Mouse (Mus musculus): ENCODE results near the gene G6pc. TPM values are rescaled to one million over a fixed set of nuclear protein-coding genes. Genes with fewer than 3 reads are reported as not detected.

G6pc gene
- polyA plus RNA-seq, 1 experiment from 2014 or later, result not detected

Small RNAs within 50 kb of the gene (microRNA-seq; reads per million reads assigned to microRNA genes)
- not detected for gene Gm25593
- not detected for gene Mir6929

Other genes starting within 250 kb of the G6pc start
- 11.5 and 13.0 TPM in 2 replicates for gene Retreg3, start 247.7 kb upstream of the G6pc start, polyA plus RNA-seq (2015; fragmentation: Nextera tagmentation; extraction: Ambion mirVana)
- gene Tubg1, start 247.6 kb upstream of the G6pc start, polyA plus RNA-seq (2015; fragmentation: Nextera tagmentation; extraction: Ambion mirVana), result 49.7 and 54.4 TPM in 2 replicates
- 0.29 and 0.37 TPM in 2 replicates for gene Tubg2, start 211.7 kb upstream of the G6pc start, polyA plus RNA-seq (2015; fragmentation: Nextera tagmentation; extraction: Ambion mirVana)
- gene Cntnap1, start 197.0 kb upstream of the G6pc start, polyA plus RNA-seq (2015; fragmentation: Nextera tagmentation; extraction: Ambion mirVana), result 0.09 and 0.12 TPM in 2 replicates
- 1.0 and 1.1 TPM in 2 replicates for gene Plekhh3, start 196.2 kb upstream of the G6pc start, polyA plus RNA-seq (2015; fragmentation: Nextera tagmentation; extraction: Ambion mirVana)
- not detected in 2 replicates for gene Ccr10, start 192.1 kb upstream of the G6pc start, polyA plus RNA-seq (2015; fragmentation: Nextera tagmentation; extraction: Ambion mirVana)
- 6.6 and 7.4 TPM in 2 replicates for gene Ezh1, start 141.1 kb upstream of the G6pc start, polyA plus RNA-seq (2015; fragmentation: Nextera tagmentation; extraction: Ambion mirVana)
- 23.4 and 25.4 TPM in 2 replicates for gene Ramp2, start 121.5 kb upstream of the G6pc start, polyA plus RNA-seq (2015; fragmentation: Nextera tagmentation; extraction: Ambion mirVana)
- gene Vps25, start 113.9 kb upstream of the G6pc start, polyA plus RNA-seq (2015; fragmentation: Nextera tagmentation; extraction: Ambion mirVana), result 98.5 and 99.4 TPM in 2 replicates
- gene Wnk4, start 107.0 kb upstream of the G6pc start, polyA plus RNA-seq (2015; fragmentation: Nextera tagmentation; extraction: Ambion mirVana), result 5.5 and 7.9 TPM in 2 replicates
- 0.63 and 0.85 TPM in 2 replicates for gene Cntd1, start 88.5 kb upstream of the G6pc start, polyA plus RNA-seq (2015; fragmentation: Nextera tagmentation; extraction: Ambion mirVana)
- gene Coa3, start 88.4 kb upstream of the G6pc start, polyA plus RNA-seq (2015; fragmentation: Nextera tagmentation; extraction: Ambion mirVana), result 125 TPM in 2 replicates
- 108 and 112 TPM in 2 replicates for gene Becn1, start 65.3 kb upstream of the G6pc start, polyA plus RNA-seq (2015; fragmentation: Nextera tagmentation; extraction: Ambion mirVana)
- gene Psme3, start 51.3 kb upstream of the G6pc start, polyA plus RNA-seq (2015; fragmentation: Nextera tagmentation; extraction: Ambion mirVana), result 198 and 239 TPM in 2 replicates
- gene Aoc2, start 42.5 kb upstream of the G6pc start, polyA plus RNA-seq (2015; fragmentation: Nextera tagmentation; extraction: Ambion mirVana), result 1.2 and 1.3 TPM in 2 replicates
- gene Aoc3, start 37.0 kb upstream of the G6pc start, polyA plus RNA-seq (2015; fragmentation: Nextera tagmentation; extraction: Ambion mirVana), result 0.07 TPM in 1 of 2 replicates, not detected in the other
- gene Aarsd1, start 50.1 kb downstream of the G6pc start, polyA plus RNA-seq (2015; fragmentation: Nextera tagmentation; extraction: Ambion mirVana), result 63.2 and 63.7 TPM in 2 replicates
- gene Gm27029, start 57.2 kb downstream of the G6pc start, polyA plus RNA-seq (2015; fragmentation: Nextera tagmentation; extraction: Ambion mirVana), result 3.7 TPM in 2 replicates
- 6.0 and 6.9 TPM in 2 replicates for gene Rundc1, start 57.5 kb downstream of the G6pc start, polyA plus RNA-seq (2015; fragmentation: Nextera tagmentation; extraction: Ambion mirVana)
- gene Ptges3l, start 57.8 kb downstream of the G6pc start, polyA plus RNA-seq (2015; fragmentation: Nextera tagmentation; extraction: Ambion mirVana), result 0.66 and 1.2 TPM in 2 replicates
- 344 and 360 TPM in 2 replicates for gene Rpl27, start 74.7 kb downstream of the G6pc start, polyA plus RNA-seq (2015; fragmentation: Nextera tagmentation; extraction: Ambion mirVana)
- gene Ifi35, start 80.8 kb downstream of the G6pc start, polyA plus RNA-seq (2015; fragmentation: Nextera tagmentation; extraction: Ambion mirVana), result 31.4 and 33.0 TPM in 2 replicates
- 3.1 and 3.4 TPM in 2 replicates for gene Rnd2, start 97.4 kb downstream of the G6pc start, polyA plus RNA-seq (2015; fragmentation: Nextera tagmentation; extraction: Ambion mirVana)
- gene Vat1, start 98.7 kb downstream of the G6pc start, polyA plus RNA-seq (2015; fragmentation: Nextera tagmentation; extraction: Ambion mirVana), result 8.8 and 8.9 TPM in 2 replicates
- gene Brca1, start 184.4 kb downstream of the G6pc start, polyA plus RNA-seq (2015; fragmentation: Nextera tagmentation; extraction: Ambion mirVana), result 11.9 and 15.9 TPM in 2 replicates
- 32.3 and 43.3 TPM in 2 replicates for gene Nbr1, start 184.6 kb downstream of the G6pc start, polyA plus RNA-seq (2015; fragmentation: Nextera tagmentation; extraction: Ambion mirVana)
- gene Tmem106a, start 214.7 kb downstream of the G6pc start, polyA plus RNA-seq (2015; fragmentation: Nextera tagmentation; extraction: Ambion mirVana), result 5.5 and 5.7 TPM in 2 replicates
- not detected in 2 replicates for gene Gm11634, start 231.7 kb downstream of the G6pc start, polyA plus RNA-seq (2015; fragmentation: Nextera tagmentation; extraction: Ambion mirVana)